Mouse (Mus musculus) layer of hippocampus, postnatal 14 days (tissue): ENCODE results near the gene Senp5. TPM values are rescaled to one million over a fixed set of nuclear protein-coding genes. Genes with fewer than 3 reads are reported as not detected.

ENCODE experiments used
- DNase-seq, 2 experiments: peaks; one replicate each; pipeline ENCODE4 v3.0.0; 2021 to 2022; ENCODE audit warnings: low spot score in 2 of 2, mixed read lengths in 1 of 2
- total RNA-seq, 2 experiments: library from RNA; stranded (reverse); gene quantifications; 2 replicates each; pipeline ENCODE4 v1.2.3; 2021

The Senp5 gene
- total RNA-seq, 2 experiments from 2014 or later, result 40.0 to 43.4 TPM

DNA sequence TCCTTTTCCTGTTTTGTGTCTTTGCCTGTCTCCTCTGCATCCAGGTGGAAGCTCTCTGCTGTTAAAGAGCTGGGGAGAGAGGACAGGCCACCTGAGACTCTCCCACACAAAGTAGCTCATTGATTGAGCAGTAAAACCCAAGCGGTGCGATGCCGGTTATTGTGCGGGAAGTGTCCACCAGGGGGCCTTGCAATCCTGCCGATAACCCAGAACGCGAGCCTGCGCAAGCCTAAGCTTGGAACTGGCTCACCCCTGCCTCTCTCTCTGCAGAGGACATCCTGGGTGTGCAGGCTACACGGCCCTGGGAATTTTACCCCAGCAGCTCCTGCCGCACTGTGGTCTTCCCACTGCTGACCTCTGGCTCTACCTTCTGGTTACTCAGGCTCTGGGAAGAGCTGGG, 59.1 kb downstream of the Senp5 start:
- peak; percentile 77 to 80 for DNase-seq

DNA sequence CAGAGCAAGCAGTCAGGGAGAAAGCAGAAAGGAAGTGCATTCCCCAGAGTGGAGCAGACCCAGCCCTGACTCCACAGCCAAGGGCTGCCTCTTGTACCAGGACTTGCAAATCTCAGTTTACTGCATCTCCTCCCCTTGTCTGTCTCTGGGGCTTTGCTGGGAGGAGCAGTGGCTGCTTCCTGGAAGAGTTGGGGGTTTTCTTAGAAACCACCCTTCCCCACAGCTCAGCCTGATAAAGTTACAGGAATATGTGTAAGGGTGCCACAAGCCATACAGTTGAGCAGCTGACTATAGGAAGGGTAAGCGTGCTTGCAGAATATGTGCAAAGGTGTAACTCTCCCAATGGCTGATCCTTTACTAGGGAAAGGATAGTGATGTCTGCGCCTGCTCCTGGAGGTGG, 62.5 kb downstream of the Senp5 start:
- DNase-seq, result no peak

DNA sequence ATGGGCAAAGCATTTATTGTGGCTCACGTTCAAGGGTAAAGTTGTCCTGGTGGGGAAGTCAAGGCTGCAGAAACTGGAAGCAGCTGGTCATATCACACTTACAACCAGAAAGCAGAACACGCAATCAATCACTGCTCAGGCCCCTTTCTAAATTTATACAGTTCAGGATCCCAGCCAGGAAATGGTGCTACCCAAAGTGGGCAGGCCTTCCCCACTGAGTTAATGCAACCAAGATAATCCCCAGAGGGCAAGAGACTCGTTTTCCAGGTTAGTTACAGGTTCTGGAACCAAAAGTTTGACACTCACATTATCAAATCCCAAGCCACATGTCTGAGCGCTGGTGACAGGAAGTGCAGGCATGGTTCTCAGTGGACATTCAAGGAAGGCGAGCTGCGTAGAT, 64.2 kb downstream of the Senp5 start:
- no peak for DNase-seq

DNA sequence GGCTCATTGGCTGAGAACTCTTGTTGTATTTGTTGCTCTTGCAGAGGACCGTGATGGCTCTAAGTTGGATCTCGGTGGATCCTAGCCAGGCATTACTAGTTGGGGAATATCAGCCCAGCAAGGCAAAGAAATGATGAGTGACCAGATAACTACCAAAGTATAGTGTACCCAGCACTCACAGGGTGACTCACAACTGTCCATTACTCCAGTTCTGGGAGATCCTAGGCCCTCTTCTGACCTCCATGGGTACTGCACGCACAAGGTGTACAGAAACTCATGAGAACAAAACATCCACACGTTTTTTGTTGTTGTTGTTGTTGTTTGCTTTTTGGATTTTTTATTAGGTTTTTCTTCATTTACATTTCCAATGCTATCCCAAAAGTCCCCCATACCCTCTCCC, 66.5 kb downstream of the Senp5 start:
- no peak for DNase-seq

DNA sequence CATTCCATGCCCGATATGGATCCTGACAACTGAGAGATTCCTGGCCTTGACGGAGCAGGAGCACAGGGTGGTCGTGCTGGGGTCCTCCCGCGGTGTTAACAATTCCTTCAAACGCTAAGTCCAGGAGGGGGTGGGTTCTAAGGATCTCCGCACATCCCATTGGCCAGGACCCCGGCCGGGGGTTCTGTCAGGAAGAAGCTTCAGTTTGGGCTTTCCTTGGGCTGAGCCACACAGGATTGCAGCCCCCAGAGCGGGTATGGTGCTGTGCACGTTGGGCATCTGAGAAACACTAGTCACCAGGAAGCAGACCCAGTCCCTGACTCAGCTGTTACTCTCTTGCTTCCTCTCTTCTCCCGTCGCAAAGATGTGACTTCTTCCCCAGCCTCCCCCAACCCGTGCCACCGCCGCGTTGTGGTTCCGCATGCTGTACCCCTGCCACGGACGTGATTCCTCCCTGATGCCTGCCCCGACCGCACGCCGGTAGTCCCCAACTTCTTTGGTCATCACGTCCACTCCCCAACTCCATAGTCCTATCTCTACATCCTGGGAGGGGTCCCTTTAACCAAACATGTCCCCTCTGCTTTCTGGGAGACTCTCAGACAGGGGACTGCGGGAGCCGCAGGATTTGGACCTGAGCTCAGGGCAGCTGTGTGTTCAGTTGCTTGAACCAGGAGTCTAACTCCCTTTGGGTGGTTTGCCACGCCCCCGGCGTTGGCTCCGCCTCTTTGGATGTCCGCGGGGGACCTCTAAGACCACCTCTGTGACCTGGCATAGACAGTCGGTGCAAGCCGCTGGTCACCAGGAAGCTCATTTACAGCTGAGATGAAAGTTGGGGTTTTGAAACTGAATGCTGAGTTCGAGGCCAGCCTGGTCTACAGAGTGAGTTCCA, 67.8 kb downstream of the Senp5 start:
- no peak for DNase-seq

DNA sequence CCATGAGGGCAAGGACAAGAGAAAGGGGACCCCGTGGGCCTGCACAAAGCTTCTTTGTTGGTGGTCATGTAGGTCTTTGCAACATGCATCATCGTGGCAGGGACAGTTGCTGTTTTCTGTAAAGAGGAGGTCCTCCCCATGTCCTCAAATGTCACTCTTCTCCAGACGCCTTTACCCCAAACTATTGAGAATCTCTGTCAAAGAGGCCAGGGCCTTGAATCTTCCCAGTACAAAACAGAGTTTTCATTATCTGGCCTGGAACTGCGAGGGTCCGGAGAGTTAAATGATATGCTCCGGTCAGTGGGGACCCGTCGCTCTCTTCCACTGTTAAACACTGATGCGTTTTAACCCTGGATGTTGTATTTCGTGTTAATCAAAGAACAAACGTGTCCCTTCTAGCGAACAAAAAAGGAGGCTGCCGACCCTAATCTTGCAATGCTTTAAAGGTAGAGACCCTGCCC, 68.5 kb downstream of the Senp5 start:
- no peak for DNase-seq

DNA sequence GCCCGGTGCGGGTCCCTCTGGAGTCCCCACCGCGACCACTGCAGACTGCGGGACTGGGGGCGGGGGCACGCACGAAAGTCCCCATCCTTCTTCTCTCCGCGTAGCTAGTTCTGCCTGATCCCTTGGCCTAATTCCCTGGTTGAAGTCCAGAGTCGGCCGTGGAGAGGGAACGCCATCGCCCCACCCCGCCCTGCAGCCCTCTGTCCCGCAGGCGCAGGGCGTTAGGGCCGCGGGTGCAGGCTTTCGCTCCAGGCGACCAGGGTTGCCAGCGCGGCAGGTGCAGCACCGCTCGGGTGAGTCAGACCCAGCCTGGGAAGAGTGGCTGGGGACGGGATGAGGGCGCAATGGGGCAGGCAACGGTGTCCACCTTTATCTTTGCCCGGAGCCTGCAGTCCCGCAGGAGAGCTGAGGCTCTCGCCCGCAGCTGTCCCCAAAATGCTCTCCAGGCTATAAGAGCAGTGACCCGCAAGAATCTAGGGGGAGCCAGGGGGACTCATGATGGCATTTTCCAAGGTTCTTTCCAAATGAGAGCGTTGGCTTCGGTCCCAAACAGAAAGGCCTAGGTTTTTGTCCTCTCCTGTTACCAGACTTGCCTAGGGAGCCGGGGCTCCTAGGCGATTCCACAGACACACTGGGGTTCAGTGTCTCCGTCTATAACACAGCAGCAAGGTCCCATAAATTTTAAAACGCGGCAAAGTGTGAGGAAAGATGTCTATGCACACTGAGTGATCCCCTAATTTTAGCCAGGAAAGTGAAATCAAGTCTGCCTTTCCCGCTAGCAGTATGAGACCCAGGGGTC, 69.1 kb downstream of the Senp5 start, which contains the start of gene Pigz:
Gene Pigz, plus strand, starts transcription at position 101 of the 799 bp plus-strand sequence.
- peak; percentile 58 to 60 for DNase-seq

DNA sequence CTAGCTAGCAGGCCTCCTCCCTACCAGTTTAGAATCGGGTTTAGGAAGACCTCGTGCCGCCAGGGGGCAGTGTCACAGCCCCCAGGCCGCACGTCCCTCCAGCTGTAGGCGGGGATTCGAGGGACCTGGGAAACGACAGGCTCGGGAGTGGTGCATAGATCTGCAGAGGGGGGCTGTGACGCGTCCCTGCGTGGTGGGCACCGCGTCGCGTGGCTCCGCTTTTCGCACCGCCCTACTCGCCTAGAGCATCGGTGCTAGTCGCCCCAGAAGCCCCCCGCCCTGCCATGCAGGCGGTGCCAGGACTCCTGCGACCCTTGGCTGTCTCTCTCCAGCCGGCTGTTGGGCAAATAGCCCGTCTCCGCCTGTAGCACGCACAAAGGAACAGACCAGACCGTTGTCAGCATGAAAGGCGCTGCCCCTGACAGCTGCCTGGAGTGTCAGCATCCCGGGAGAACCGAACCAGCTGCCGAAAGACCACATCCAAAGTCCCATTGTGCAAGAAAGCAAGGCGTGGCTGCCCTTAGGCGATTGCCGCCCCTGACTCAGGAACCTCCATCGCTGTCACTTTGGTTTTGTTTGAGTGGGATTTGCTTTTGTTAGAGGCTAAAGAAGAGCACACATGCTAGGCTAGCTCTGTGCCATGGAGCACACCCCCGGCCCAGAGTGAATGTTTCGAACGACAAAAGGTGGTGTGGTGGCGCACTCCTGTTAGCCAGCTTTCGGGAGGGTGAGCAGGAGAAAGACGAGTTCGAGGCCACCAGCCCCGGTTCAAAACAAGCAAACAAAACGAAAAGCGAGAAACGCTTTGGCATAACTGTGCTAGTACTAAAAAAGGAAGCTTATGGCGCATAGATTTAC, 70.0 kb downstream of the Senp5 start:
- peak; percentile 92 to 94 for DNase-seq

DNA sequence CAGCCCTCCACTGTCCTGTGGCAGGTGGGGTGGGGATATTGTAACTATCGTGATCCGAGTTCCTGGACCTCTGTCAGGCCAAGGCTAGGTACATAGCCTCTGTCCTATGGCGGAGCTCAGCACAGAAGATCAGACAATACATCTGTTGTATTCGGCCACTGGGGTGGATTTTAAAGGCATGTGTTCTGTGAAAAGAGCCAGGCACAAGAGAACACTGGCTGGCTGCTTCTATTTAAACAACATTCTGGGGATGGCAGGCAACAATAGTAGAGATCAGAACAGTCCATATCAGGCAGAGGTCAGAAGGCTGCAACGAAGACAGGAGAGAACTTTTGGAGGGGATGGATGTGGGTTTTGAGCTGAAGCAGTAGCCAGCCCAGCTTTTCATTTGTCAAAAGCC, 70.8 kb downstream of the Senp5 start:
- peak in 1 of 2 experiments; percentile 20 for DNase-seq

DNA sequence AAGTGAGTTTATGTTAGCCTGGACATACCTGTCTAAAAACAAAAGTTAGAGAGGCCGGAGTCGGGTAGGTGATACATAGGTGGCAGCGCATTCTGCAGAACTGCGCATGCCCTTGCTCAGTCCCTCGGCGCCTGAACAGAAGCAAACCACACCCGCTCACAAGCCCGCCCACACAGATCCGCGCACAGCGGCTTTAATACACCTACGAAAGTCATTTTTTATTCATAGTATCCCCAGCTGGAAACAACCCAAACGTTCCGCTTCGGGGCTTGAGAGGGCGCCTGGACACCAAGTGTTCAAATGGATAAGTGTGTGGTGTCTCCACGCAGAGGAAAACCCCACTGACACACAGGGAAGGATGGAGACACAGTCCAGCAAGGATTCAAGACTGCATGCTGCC, 71.8 kb downstream of the Senp5 start:
- DNase-seq, result no peak

DNA sequence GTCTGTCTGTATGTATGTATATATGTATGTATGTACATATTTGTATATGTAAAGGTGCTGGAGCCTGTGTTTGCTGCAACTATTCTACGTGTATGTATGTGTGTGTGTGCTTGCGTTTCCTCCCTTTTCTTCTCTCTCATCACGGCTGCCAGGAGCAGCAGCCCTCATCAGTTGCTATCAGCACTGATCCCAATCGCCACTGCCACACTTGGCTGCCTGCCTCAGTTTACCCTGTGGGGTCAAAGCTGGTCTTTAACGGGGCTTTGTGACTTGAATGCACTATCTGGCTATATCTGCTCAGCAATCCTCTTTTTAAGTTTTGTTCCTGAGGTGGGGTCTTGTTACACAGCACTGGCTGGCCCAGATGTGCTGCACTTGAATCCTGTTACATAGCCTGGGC, 75.7 kb downstream of the Senp5 start:
- DNase-seq, result no peak

DNA sequence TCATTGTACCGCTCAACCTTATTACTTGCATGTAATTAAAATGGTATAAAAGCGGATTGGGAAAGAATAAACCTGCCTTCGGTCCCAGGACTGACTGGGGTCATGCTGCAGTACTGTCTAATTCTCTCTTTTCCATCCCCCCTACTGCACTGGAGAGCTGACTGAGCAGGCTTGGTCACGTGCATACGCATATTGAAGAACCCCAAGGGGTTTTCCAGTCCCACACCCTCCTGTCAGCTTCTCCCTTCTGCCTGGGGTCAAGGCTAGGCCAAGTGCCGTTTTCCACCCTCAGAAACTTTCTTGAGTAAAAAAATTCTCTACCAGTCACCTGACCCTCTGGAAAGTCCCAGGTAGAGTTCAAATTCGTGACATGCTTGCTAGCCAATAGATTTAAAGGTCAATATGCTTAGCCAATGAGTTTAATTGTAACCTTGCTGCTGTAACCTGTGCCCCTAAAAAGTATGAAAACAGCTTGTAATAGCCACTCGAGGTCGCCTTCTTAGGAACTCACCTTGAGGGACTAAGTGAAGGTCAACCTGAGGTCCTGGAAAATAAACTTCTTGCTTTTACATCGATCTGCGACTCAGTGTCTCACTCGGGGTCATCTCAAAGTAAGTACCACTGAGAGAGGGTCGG, 76.4 kb downstream of the Senp5 start:
- DNase-seq, result no peak

DNA sequence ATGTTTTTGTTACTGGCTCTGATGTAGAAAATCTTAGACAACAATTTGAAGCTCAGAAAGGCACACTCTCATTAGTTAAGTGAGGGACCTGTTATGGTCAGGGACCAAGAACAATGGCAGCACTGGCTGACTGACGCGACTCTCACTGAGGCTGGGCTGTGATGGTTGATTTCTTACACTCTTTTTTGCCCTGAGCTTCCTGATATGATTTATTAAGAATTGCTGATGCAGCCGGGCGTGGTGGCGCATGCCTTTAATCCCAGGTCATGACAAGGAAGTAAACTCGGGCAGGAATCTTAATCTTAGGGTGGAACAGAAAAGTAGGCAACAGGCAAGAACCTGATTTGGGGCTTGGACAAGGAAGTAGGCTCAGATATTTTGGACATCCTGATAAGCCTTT, 77.0 kb downstream of the Senp5 start:
- no peak for DNase-seq

DNA sequence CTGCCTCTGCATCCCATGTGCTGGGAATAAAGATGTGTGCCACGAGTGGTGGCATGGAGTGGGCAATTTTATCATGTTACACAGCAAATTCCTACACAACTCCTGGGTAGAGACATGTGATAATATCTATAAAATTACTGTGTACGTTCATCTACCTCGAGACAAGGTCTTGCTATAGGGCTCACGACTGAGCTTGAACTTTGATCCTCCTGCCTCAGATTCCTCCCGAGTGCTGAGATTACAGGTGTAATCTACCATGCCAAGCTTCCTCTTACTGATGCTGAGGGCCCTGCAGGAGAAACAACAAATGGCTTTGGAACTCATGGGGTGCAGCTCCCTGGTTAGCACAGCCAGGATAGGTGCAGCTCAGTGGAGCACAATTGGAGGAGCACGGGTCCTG, 78.7 kb downstream of the Senp5 start:
- no peak for DNase-seq

DNA sequence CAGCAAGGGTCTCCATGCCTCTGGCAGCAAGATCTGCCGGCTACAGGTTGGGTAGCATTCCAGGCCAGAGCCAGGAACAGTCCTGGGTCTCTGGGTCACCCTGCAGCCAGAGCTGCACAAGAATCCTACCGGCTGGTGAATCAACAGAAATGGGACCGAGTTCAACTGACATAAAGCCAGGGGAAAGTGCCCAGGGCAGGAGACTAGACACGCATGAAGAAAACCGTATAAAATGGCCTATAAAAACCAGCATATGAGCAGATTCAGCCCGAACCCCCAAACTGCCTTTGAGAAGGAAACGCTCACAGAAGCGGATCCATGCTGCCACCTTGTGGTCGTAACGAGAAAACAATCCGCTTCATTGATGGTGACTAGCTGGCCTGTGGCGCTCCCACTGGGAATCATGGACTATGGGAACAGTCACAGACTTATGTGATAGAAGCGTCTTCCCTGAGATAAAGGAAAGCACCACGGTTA, 84.8 kb downstream of the Senp5 start:
- DNase-seq, result peak; percentile 87 to 92

DNA sequence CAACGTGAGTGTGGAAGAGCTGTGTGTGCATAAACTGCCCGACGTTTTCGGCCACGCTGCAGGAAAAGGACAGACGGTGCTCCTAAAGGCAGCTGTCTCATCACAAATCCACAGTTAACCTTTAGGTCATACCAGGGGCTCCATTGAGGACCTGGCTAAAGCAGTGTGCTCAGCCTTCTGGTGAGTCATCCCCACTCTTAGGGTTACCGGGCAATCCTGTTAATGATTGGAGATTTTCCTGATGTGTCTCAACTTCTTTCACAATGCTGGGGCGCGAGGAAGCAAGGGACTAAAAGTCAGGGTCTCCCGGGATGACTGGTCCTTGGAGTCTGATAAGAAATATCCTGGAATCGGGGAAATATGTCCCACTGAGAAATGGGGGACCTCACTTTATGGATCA, 85.3 kb downstream of the Senp5 start:
- DNase-seq, result no peak

DNA sequence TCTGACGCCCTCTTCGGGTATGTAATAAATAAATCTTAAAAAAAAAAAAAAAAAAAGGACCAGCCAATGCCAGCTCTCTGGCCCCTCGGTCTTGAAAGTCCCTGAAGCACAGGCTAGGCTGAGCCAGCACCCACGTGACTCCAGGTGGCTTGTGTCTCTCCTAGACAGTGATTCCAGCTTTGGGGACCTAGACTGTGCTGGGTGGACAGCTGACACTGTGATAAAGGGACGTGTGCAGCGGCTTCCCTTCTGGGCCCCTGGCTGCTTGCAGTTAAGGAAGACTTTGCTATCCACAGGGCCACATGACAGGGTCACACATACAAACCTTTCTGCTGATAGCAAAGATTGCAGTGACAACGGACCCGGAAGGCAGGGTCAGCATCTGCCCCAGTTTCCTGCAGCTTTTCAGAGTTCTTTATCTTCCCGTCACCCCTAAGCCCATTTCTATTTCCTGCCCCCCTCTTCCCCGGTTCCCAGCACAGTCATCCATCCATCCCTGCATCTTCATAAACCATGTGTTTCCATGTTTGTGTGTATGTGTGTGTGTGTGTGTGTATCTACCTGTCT, 92.7 kb downstream of the Senp5 start:
- no peak for DNase-seq
